Mouse (Mus musculus): ENCODE measurements at regions not wholly inside any gene's neighbourhood (a gene's known extent, or its start where the extent isn't known, plus 50 kb on each side); places are given as distances from the start of the nearest gene placed in this dataset.

GRCm38 (mm10) chr7:74990198-74990597, 318.9 kb downstream of the Sv2b start:
- Histone ChIP-seq H3K9ac (ENCODE audit: low read depth, low read length) (no peak overlapping the region), H3K4me2 (ENCODE audit: low read length) (no peak overlapping the region), H3K27me3 (replicated peaks; ENCODE audit: control insufficient read depth, insufficient read depth, low read length) (no peaks in the 10 kb centered on the region), H3K4me3 (ENCODE audit: low read length) (no peak overlapping the region), H3K4me1 (ENCODE audit: control insufficient read depth, insufficient read depth, low read depth, low read length) (no peaks in the 10 kb centered on the region), H3K27ac (ENCODE audit: low read depth, low read length) (no peak overlapping the region), H3K36me3 (ENCODE audit: control insufficient read depth, insufficient read depth, low read length) (no peaks in the 10 kb centered on the region), H3K9me3 (ENCODE audit: control insufficient read depth, low read length) (no peaks in the 10 kb centered on the region)
- 57% methylated on average over 2 of the region's 2 CpGs for WGBS
- no peak for ATAC-seq

DNA sequence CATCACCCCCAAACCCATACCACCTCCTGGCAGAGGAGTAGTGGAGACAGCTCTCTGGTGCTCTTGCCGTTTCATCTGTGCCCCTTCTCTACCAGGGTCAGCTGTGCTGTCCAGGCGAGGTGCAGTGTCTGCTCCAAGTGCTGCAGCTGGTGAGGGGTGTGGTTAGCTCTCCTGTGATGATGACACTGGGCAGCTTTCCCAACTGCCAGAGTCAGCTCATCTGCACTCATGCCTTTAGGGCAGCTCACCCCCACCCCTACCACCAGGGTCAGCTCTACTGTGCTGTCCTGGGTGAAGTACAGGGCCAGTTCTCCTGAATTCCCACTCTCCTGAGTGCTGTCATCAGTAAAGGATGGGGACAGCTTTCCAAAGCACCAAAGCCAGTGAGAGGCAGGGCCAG, 329.6 kb downstream of the Sv2b start:
- no peaks in the 10 kb centered on the region for H3K9me3 ChIP-seq (ENCODE audit: control insufficient read depth, low read length)
- no peaks in the 10 kb centered on the region for H3K4me1 ChIP-seq (ENCODE audit: control insufficient read depth, insufficient read depth, low read depth, low read length)
- H3K27ac ChIP-seq (ENCODE audit: low read depth, low read length): no peak overlapping the region
- H3K9ac ChIP-seq (ENCODE audit: low read depth, low read length): no peak overlapping the region
- no peak overlapping the region for H3K4me2 ChIP-seq (ENCODE audit: low read length)
- no peak overlapping the region for H3K4me3 ChIP-seq (ENCODE audit: low read length)
- 63% methylated on average over 2 of the region's 2 CpGs for WGBS
- ATAC-seq: no peak
- H3K27me3 ChIP-seq (replicated peaks; ENCODE audit: control insufficient read depth, insufficient read depth, low read length): no peaks in the 10 kb centered on the region
- no peaks in the 10 kb centered on the region for H3K36me3 ChIP-seq (ENCODE audit: control insufficient read depth, insufficient read depth, low read length)

- Histone ChIP-seq H3K27ac (ENCODE audit: low read depth, low read length) (no peak overlapping the region), H3K36me3 (ENCODE audit: control insufficient read depth, insufficient read depth, low read length) (no peaks in the 10 kb centered on the region), H3K9me3 (ENCODE audit: control insufficient read depth, low read length) (no peaks in the 10 kb centered on the region), H3K9ac (ENCODE audit: low read depth, low read length) (no peak overlapping the region), H3K4me2 (ENCODE audit: low read length) (no peak overlapping the region), H3K27me3 (replicated peaks; ENCODE audit: control insufficient read depth, insufficient read depth, low read length) (no peaks in the 10 kb centered on the region), H3K4me3 (ENCODE audit: low read length) (no peak overlapping the region), H3K4me1 (ENCODE audit: control insufficient read depth, insufficient read depth, low read depth, low read length) (no peaks in the 10 kb centered on the region)
- no peak for ATAC-seq
Measured at GRCm38 (mm10) chr7:74975986-74976385, 333.1 kb downstream of the Sv2b start.

GRCm38 (mm10) chr7:74974448-74974847, 334.6 kb downstream of the Sv2b start:
- H3K4me2 ChIP-seq (ENCODE audit: low read length): no peak overlapping the region
- no peaks in the 10 kb centered on the region for H3K27me3 ChIP-seq (replicated peaks; ENCODE audit: control insufficient read depth, insufficient read depth, low read length)
- H3K4me1 ChIP-seq (ENCODE audit: control insufficient read depth, insufficient read depth, low read depth, low read length): no peaks in the 10 kb centered on the region
- H3K27ac ChIP-seq (ENCODE audit: low read depth, low read length): no peak overlapping the region
- no peak overlapping the region for H3K4me3 ChIP-seq (ENCODE audit: low read length)
- no peaks in the 10 kb centered on the region for H3K36me3 ChIP-seq (ENCODE audit: control insufficient read depth, insufficient read depth, low read length)
- H3K9me3 ChIP-seq (ENCODE audit: control insufficient read depth, low read length): no peaks in the 10 kb centered on the region
- 91% methylated on average over 3 of the region's 3 CpGs for WGBS
- no peak for ATAC-seq
- H3K9ac ChIP-seq (ENCODE audit: low read depth, low read length): no peak overlapping the region

GRCm38 (mm10) chr7:74944421-74945098, 364.5 kb downstream of the Sv2b start:
- Histone ChIP-seq H3K4me3 (ENCODE audit: low read length) (no peak overlapping the region), H3K9me3 (ENCODE audit: control insufficient read depth, low read length) (no peaks in the 10 kb centered on the region), H3K4me2 (ENCODE audit: low read length) (no peak overlapping the region), H3K36me3 (ENCODE audit: control insufficient read depth, insufficient read depth, low read length) (no peaks in the 10 kb centered on the region), H3K27me3 (replicated peaks; ENCODE audit: control insufficient read depth, insufficient read depth, low read length) (no peaks in the 10 kb centered on the region), H3K9ac (ENCODE audit: low read depth, low read length) (no peak overlapping the region), H3K27ac (ENCODE audit: low read depth, low read length) (no peak overlapping the region), H3K4me1 (ENCODE audit: control insufficient read depth, insufficient read depth, low read depth, low read length) (no peaks in the 10 kb centered on the region)
- ATAC-seq: no peak
- WGBS: 75% methylated on average over 5 of the region's 5 CpGs

GRCm38 (mm10) chr7:74942917-74943316, 366.1 kb downstream of the Sv2b start:
- Histone ChIP-seq H3K4me3 (ENCODE audit: low read length) (no peak overlapping the region), H3K9ac (ENCODE audit: low read depth, low read length) (no peak overlapping the region), H3K4me1 (ENCODE audit: control insufficient read depth, insufficient read depth, low read depth, low read length) (no peaks in the 10 kb centered on the region), H3K27ac (ENCODE audit: low read depth, low read length) (no peak overlapping the region), H3K4me2 (ENCODE audit: low read length) (no peak overlapping the region), H3K36me3 (ENCODE audit: control insufficient read depth, insufficient read depth, low read length) (no peaks in the 10 kb centered on the region), H3K27me3 (replicated peaks; ENCODE audit: control insufficient read depth, insufficient read depth, low read length) (no peaks in the 10 kb centered on the region), H3K9me3 (ENCODE audit: control insufficient read depth, low read length) (no peaks in the 10 kb centered on the region)
- no peak for ATAC-seq
- 71% methylated on average over 4 of the region's 4 CpGs for WGBS

DNA sequence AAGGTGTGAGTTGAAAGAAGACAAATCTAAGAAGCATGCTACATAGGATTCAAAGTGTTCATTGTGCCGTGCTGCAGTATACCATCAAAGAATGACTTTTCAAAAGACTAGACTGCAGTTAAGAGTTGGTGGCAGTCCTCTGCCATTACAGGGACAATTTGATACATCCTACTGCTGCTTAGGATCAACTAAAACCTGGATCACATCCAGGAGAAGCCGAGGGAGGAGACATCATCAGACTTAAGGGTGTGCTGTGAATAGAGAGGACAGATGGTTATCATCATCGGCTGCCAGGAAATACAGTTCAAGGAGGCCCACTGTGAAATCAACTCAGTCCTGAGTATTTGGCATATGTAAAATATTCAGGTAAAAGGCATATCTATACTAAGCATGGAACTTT, 366.9 kb downstream of the Sv2b start:
- Histone ChIP-seq H3K27ac (ENCODE audit: low read depth, low read length) (no peak overlapping the region), H3K4me2 (ENCODE audit: low read length) (no peak overlapping the region), H3K4me1 (ENCODE audit: control insufficient read depth, insufficient read depth, low read depth, low read length) (no peaks in the 10 kb centered on the region), H3K27me3 (replicated peaks; ENCODE audit: control insufficient read depth, insufficient read depth, low read length) (no peaks in the 10 kb centered on the region), H3K4me3 (ENCODE audit: low read length) (no peak overlapping the region), H3K9me3 (ENCODE audit: control insufficient read depth, low read length) (no peaks in the 10 kb centered on the region), H3K9ac (ENCODE audit: low read depth, low read length) (no peak overlapping the region), H3K36me3 (ENCODE audit: control insufficient read depth, insufficient read depth, low read length) (no peaks in the 10 kb centered on the region)
- WGBS: 63% methylated on average over 3 of the region's 3 CpGs
- no peak for ATAC-seq

DNA sequence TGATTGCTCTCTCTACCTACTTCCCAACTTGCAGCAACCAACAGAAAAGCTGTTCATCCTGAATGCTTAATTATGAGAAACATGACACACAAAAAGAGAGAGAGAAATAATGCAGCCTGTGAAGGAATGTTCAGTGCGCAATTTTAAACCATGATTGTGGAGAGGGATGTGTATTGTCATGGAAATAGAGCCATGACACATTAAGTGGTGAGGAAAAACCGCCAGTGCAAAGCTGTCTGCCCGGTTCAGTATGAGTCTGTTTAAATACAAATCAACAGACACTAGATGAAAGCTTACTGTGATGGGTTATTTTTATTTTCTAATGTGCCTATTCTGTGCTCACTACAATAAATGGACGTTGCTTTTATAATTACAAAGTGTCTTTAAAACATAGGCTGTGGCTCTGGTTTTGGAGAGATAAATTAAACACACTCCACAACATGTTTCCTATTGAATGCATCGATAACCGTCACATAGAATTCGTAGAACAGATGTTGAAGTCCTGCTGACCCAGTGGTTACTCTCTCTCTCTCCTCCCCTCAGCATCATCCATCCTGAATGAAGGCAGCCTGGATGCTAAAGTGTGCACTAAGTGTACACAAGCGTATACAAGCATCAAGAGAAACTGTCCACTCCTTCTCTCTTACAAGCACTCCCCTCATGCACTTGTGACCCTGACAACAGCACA, 374.7 kb upstream of the Slco3a1 start:
- 35% methylated on average over 8 of the region's 8 CpGs for WGBS
- H3K4me2 ChIP-seq (ENCODE audit: low read length): no peak overlapping the region
- no peaks in the 10 kb centered on the region for H3K36me3 ChIP-seq (ENCODE audit: control insufficient read depth, insufficient read depth, low read length)
- H3K9ac ChIP-seq (ENCODE audit: low read depth, low read length): no peak overlapping the region
- H3K4me1 ChIP-seq (ENCODE audit: control insufficient read depth, insufficient read depth, low read depth, low read length): no peaks in the 10 kb centered on the region
- no peaks in the 10 kb centered on the region for H3K9me3 ChIP-seq (ENCODE audit: control insufficient read depth, low read length)
- no peaks in the 10 kb centered on the region for H3K27me3 ChIP-seq (replicated peaks; ENCODE audit: control insufficient read depth, insufficient read depth, low read length)
- ATAC-seq: no peak
- H3K27ac ChIP-seq (ENCODE audit: low read depth, low read length): no peak overlapping the region
- no peak overlapping the region for H3K4me3 ChIP-seq (ENCODE audit: low read length)

DNA sequence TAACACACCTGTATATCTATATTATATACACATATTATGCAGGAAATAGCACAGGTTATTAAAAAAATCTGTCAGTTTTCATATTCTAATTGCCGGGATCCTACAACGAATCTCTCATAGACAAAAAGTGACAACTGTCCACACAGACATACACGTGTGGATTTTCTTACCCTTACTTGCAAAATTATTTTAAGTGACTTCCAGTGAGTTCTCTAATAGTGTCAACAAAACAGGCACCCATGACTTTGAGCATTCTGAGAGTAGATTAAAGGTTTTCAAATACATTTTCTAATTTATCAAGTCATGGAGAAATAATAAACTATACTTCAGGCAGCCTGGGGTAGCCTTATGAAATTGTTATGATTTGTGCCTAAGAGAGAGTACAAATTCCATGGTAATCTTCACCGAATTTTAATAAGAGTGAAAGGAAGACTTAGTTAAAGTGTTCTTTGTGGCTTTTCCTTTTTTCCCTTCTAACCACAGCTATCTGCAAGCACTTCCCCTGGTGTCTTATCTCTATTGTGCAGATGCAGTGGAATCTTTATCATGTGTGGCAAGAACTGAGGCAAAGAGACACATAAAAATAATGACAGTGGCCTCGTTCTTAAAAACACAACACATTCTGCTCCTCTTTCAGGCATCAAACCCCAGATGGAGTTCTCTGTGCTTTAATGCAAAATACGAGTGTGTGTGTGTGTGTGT, 373.8 kb upstream of the Slco3a1 start:
- H3K27me3 ChIP-seq (replicated peaks; ENCODE audit: control insufficient read depth, insufficient read depth, low read length): no peaks in the 10 kb centered on the region
- no peaks in the 10 kb centered on the region for H3K4me1 ChIP-seq (ENCODE audit: control insufficient read depth, insufficient read depth, low read depth, low read length)
- no peak overlapping the region for H3K9ac ChIP-seq (ENCODE audit: low read depth, low read length)
- no peak overlapping the region for H3K4me3 ChIP-seq (ENCODE audit: low read length)
- no peak overlapping the region for H3K27ac ChIP-seq (ENCODE audit: low read depth, low read length)
- H3K9me3 ChIP-seq (ENCODE audit: control insufficient read depth, low read length): no peaks in the 10 kb centered on the region
- H3K4me2 ChIP-seq (ENCODE audit: low read length): no peak overlapping the region
- 74% methylated on average over 6 of the region's 6 CpGs for WGBS
- ATAC-seq: no peak
- H3K36me3 ChIP-seq (ENCODE audit: control insufficient read depth, insufficient read depth, low read length): no peaks in the 10 kb centered on the region
